Mouse (Mus musculus) liver, embryonic 15.5 days (tissue): ENCODE measurements at regions not wholly inside any gene's neighbourhood (a gene's known extent, or its start where the extent isn't known, plus 50 kb on each side); places are given as distances from the start of the nearest gene placed in this dataset.

Experiments used
- ATAC-seq: fragments of 200-750 bp; cut with Nextera tagmentation; 2 replicates; pipeline ENCODE4 v1.8.0; 2017; ENCODE audit warnings: moderate number of reproducible peaks, mild to moderate bottlenecking, moderate library complexity; ENCODE audit not compliant: insufficient read depth
- H3K27ac ChIP-seq: fragments of 300-500 bp; sonication (generic); replicated peaks from 2 replicates; pipeline ENCODE4 v1.5.1; 2015; ENCODE audit warnings: mild to moderate bottlenecking, inconsistent platforms
- H3K27me3 ChIP-seq: fragments of 300-500 bp; sonication (generic); 2 replicates; pipeline ENCODE4 v1.6.1; 2015; ENCODE audit warnings: mild to moderate bottlenecking, inconsistent platforms
- H3K36me3 ChIP-seq: fragments of 300-500 bp; sonication (generic); replicated peaks from 2 replicates; pipeline ENCODE4 v1.6.1; 2015; ENCODE audit warnings: moderate library complexity, mild to moderate bottlenecking, inconsistent platforms
- H3K4me1 ChIP-seq: fragments of 300-500 bp; sonication (generic); replicated peaks from 2 replicates; pipeline ENCODE4 v1.6.1; 2015; ENCODE audit warnings: inconsistent platforms
- H3K4me2 ChIP-seq: fragments of 300-500 bp; sonication (generic); 2 replicates; pipeline ENCODE4 v1.6.1; 2015; ENCODE audit warnings: moderate library complexity, mild to moderate bottlenecking, inconsistent platforms
- H3K4me3 ChIP-seq: fragments of 300-500 bp; sonication (generic); replicated peaks from 2 replicates; pipeline ENCODE4 v1.5.1; 2015; ENCODE audit warnings: mild to moderate bottlenecking, inconsistent platforms
- H3K9ac ChIP-seq: fragments of 300-500 bp; sonication (generic); 2 replicates; pipeline ENCODE4 v1.6.1; 2015; ENCODE audit warnings: moderate library complexity, mild to moderate bottlenecking, inconsistent platforms
- H3K9me3 ChIP-seq: fragments of 300-500 bp; sonication (generic); replicated peaks from 2 replicates; pipeline ENCODE4 v1.6.1; 2016; ENCODE audit warnings: inconsistent platforms
- WGBS: fragments of 180-500 bp; shearing (Covaris S2); methylation state at CpG from one replicate; pipeline ENCODE4 v1.1.7; 2015; ENCODE audit warnings: mixed read lengths; ENCODE audit not compliant: insufficient replicate concordance; 5-methylcytosine and 5-hydroxymethylcytosine counted together

DNA sequence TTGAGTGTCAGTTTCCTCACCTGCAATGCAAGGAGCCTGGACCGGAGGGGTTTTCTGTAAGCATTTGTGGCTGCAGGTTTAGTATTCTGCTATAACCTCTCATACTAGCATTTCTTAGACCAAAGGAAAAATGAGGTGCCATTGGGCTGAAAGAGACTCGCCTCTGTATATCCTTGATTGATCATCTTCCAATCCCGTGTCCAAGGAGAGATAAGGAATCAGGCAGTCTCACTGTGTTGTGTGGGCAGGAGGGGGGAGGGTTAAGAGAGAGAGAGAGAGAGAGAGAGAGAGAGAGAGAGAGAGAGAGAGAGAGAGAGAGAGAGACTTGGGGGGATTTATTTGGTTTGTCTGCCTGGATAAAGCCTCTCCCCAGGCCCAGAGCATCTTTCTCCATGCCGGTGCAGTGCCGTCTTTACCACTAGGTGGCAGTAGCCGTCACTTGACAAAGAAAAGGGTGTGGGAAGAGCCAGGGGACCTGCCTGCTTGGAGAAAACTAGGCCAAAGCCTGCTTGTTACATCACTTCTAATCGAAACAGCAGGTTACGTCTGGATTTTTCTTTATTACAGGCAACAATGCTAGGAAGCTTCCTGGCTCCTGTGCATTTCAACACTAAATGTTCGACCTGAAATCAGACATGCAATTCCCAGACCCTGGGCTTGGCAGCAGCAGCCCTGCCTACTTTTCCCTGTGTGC is 56.1 kb upstream of the Ces5a start:
- Histone ChIP-seq H3K27me3 (no peaks in the 10 kb centered on the region), H3K4me1 (no peaks in the 10 kb centered on the region), H3K36me3 (no peaks in the 10 kb centered on the region), H3K4me2 (no peak overlapping the region), H3K4me3 (no peak overlapping the region), H3K27ac (no peak overlapping the region), H3K9me3 (no peaks in the 10 kb centered on the region), H3K9ac (no peak overlapping the region)
- WGBS: 31% methylated on average over 9 of the region's 9 CpGs
- ATAC-seq: no peak

DNA sequence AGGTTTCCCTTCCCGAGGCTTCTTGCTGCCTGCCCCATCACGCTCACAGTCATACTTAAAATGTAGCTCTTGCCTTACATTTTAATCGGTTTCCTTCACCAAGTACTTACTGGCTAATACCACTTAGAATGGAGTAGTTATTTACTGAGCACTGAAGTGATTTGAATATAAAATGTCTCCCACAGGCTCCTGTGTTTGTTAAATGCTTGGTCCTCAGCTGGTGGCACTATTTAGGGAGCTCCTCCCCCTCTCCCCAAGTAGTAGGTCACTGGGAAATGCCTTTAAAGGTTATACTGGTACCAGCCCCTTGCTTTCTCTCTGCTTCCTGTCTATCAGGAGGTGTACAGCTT is 56.6 kb upstream of the Ces5a start:
- no peaks in the 10 kb centered on the region for H3K27me3 ChIP-seq
- ATAC-seq: no peak
- H3K4me3 ChIP-seq: no peak overlapping the region
- no peaks in the 10 kb centered on the region for H3K9me3 ChIP-seq
- WGBS: 31% methylated on average over 3 of the region's 3 CpGs
- no peak overlapping the region for H3K27ac ChIP-seq
- no peak overlapping the region for H3K4me2 ChIP-seq
- H3K9ac ChIP-seq: no peak overlapping the region
- H3K4me1 ChIP-seq: no peaks in the 10 kb centered on the region
- H3K36me3 ChIP-seq: no peaks in the 10 kb centered on the region

DNA sequence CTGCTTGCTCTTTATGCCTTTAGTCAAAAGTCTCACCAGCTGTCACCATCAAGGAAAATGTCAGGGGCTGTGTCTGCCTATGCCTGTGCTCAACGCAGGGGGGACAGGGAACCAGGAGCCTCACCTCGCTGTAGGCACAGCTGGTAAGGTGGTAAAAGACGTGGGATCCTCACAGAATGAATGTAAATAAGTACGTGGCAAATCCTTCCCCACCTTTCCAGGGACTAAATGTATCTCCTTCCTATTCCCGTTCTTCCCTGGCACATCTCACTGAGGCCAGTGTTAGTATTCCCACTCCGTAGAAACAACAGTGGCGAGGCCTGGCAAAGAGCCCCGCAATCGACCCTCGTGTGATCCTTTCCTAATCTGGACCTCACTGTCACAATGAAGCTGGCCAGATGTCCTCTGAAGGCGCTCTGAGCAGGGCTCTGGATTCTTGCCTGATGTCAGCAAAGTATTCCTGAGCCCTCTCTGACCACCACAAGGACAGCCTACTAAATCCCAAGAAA is 63.0 kb upstream of the Ces5a start:
- Histone ChIP-seq H3K36me3 (no peaks in the 10 kb centered on the region), H3K4me1 (no peaks in the 10 kb centered on the region), H3K27me3 (no peaks in the 10 kb centered on the region), H3K4me3 (no peak overlapping the region), H3K9ac (no peak overlapping the region), H3K4me2 (no peak overlapping the region), H3K9me3 (no peaks in the 10 kb centered on the region), H3K27ac (no peak overlapping the region)
- no peak for ATAC-seq
- WGBS: 27% methylated on average over 11 of the region's 11 CpGs

DNA sequence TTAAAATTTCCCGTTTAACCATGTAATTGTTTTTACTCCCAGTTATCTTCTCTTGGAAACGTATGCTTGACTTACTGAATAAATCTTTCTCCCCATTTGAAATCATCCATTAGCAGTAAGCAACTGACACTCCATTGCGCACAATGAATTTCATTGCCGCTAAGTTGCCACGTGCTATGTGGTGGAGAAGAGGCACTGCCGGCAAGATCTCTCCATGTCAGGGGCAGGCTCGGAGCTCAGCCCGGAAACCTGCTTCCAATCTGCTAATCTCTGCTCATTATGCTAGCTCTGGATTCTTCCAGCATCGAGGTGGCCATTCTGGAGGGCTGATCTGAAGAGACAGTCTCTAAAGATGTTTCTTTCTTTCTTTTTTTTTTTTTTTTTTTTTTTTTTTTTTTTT is 63.7 kb upstream of the Ces5a start:
- no peak for ATAC-seq
- Histone ChIP-seq H3K27ac (no peak overlapping the region), H3K27me3 (no peaks in the 10 kb centered on the region), H3K4me3 (no peak overlapping the region), H3K9ac (no peak overlapping the region), H3K36me3 (no peaks in the 10 kb centered on the region), H3K4me2 (no peak overlapping the region), H3K4me1 (no peaks in the 10 kb centered on the region), H3K9me3 (no peaks in the 10 kb centered on the region)
- whole genome bisulfite sequencing: 56% methylated on average over 9 of the region's 9 CpGs

DNA sequence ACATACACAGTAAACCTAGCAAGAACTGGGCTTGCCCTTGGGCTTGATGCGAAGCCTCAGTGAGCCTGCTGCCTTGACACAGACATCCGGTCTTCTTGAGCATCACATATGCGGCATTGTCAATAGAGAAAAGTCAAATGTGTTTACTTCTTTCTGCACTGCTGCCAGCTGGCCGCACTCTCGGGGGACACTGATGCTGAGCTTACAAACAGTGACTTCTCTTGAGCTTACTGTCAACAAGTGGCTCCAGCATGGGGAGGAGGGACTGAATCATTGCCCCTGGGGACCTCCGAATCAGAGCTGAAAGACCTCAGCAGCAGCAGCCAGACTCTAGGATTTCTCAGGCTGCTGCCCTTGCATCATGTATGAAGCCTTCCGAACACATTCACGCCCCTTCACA is 64.1 kb upstream of the Ces5a start:
- Histone ChIP-seq H3K4me2 (no peak overlapping the region), H3K4me3 (no peak overlapping the region), H3K9me3 (no peaks in the 10 kb centered on the region), H3K4me1 (no peaks in the 10 kb centered on the region), H3K27me3 (no peaks in the 10 kb centered on the region), H3K27ac (no peak overlapping the region), H3K36me3 (no peaks in the 10 kb centered on the region), H3K9ac (no peak overlapping the region)
- ATAC-seq: no peak
- 60% methylated on average over 8 of the region's 8 CpGs for WGBS

DNA sequence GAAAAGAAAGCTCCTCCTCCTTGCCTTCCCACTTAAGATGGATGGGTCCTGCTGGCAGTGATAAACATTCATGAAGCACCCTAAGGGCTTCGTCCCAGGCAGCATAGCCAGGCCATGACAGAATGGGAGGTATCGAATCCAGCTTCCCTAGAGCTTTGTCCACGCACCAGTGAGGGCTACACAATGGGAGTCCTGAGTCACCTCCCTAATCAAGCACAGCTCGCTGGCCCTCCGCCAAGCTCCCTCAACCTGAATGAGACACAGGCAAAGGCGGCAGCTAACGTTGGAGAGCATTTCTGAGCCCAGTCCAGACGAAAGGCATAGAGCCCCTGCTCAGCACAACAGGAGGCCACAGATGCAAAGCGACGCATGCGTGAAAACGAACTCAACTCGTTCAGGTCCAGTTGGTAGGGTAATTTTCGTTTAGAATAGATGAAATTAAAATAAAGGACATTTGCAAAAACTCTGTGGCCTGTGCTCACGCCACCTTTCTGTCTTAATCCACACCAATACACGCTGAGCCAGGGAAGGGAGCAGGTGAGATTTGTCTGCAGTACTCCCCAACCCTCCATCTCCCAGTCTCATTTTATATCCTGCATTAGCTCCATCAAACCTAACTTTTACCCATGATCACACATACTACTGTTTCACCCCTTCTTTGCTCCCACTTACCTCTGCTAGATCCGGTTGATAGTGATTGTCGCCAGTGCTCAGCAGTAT is 91.3 kb upstream of the Ces5a start:
- Histone ChIP-seq H3K27me3 (no peaks in the 10 kb centered on the region), H3K4me3 (no peak overlapping the region), H3K27ac (no peak overlapping the region), H3K36me3 (no peaks in the 10 kb centered on the region), H3K4me2 (no peak overlapping the region), H3K9me3 (no peaks in the 10 kb centered on the region), H3K4me1 (no peaks in the 10 kb centered on the region), H3K9ac (no peak overlapping the region)
- ATAC-seq: no peak
- WGBS: 39% methylated on average over 18 of the region's 18 CpGs

DNA sequence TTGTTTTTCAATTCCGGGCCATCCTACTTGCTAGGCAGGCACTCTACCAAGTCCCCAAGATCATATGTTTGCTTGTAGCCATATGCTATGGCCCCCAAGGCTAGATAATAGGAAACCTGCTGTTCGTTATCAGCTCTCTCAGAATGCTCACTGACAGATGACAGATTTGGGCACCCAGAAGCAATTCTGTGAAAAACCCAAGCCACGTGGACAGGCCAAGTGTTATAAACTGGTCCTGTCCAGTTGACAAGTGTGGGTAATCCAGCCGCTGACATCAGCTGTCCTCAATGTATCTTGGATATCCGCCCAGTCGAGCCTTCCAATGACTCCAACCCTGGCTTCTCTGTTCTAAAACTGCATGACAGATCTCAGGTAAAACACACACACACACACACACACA is 92.0 kb upstream of the Ces5a start:
- 58% methylated on average over 6 of the region's 6 CpGs for WGBS
- Histone ChIP-seq H3K9ac (no peak overlapping the region), H3K4me3 (no peak overlapping the region), H3K36me3 (no peaks in the 10 kb centered on the region), H3K27me3 (no peaks in the 10 kb centered on the region), H3K4me1 (no peaks in the 10 kb centered on the region), H3K27ac (no peak overlapping the region), H3K4me2 (no peak overlapping the region), H3K9me3 (no peaks in the 10 kb centered on the region)
- no peak for ATAC-seq

DNA sequence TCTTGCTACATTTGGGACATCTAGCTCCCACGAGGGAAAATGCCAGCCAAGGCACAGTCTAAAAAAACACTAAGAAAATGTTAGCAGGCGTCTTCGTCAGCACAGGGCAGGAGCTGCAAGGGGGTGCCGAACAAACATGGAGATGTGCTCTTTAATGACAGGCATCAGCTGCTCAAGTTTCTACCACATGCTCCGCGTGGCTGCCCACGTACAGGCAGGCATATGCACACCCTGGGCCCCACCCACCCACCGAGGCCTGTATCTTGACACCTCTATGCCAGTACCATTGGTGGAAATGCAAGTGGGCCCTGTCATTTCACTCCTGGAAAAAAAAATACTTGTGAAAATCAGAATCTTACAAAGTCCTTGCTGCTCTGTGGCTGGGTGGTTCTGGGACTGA is 97.3 kb upstream of the Ces5a start:
- Histone ChIP-seq H3K27me3 (no peaks in the 10 kb centered on the region), H3K4me1 (no peaks in the 10 kb centered on the region), H3K4me2 (no peak overlapping the region), H3K9me3 (no peaks in the 10 kb centered on the region), H3K4me3 (no peak overlapping the region), H3K9ac (no peak overlapping the region), H3K27ac (no peak overlapping the region), H3K36me3 (no peaks in the 10 kb centered on the region)
- 63% methylated on average over 8 of the region's 8 CpGs for WGBS
- ATAC-seq: no peak

DNA sequence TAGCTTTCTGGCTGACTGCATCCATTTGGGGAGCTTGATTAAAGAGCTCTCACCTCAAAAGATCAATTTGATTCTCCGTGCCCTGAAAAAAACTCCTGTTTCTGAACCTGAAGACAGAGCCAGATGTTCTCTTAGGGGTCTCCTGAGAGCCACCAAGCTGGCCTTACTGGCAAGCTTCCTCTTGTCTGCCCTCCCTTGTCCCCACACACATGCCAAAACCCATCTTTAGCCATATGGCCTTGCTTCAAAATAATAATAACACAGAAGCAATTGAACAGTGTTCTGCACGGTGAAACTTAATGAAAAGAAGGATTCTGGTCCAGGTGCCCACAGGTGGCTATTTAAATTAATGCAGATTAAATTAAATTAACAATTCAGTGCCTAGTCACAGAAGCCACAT is 107.1 kb upstream of the Ces5a start:
- Histone ChIP-seq H3K9me3 (no peaks in the 10 kb centered on the region), H3K9ac (no peak overlapping the region), H3K27ac (no peak overlapping the region), H3K4me3 (no peak overlapping the region), H3K36me3 (no peaks in the 10 kb centered on the region), H3K4me2 (no peak overlapping the region), H3K27me3 (no peaks in the 10 kb centered on the region), H3K4me1 (no peaks in the 10 kb centered on the region)
- WGBS: 48% methylated on average over 2 of the region's 2 CpGs
- ATAC-seq: no peak

DNA sequence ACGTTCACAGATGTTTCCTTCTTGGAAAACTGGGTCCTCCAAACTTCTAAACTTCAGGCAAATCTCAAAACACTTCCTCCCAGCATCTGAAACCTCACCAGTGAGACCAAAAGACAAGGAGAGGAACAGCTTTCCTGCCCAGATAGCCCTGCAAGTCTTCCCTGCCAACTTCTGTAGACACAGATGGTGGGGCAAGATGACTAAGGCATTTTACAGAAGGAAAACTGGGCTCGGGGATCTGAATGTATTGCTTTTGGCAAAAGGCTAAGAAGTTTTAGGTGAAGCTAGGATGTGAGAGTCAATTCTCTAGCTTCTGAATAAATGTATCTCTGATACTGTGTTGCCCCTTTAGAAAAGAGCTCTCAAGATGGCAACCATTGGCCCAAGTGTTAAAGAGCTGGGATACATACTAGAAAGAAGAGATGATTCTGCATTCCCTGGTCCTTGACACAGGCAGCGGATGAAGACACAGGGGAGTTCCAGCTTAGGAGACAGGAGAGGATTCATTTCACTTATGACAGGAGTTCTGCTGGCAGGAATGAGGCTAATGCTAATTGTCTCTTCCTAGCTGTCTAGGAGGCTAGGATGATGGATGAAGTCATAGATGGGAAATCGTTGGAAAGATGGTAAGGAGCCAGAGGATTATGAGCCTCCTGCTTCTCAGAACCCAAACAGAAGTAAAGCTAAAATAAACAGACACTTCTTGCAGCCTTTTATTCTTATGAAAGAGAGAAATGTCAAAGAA is 108.0 kb upstream of the Ces5a start:
- no peak overlapping the region for H3K4me3 ChIP-seq
- H3K36me3 ChIP-seq: no peaks in the 10 kb centered on the region
- 48% methylated on average over 4 of the region's 4 CpGs for WGBS
- H3K4me1 ChIP-seq: no peaks in the 10 kb centered on the region
- H3K4me2 ChIP-seq: no peak overlapping the region
- no peak overlapping the region for H3K27ac ChIP-seq
- no peak for ATAC-seq
- no peaks in the 10 kb centered on the region for H3K9me3 ChIP-seq
- no peaks in the 10 kb centered on the region for H3K27me3 ChIP-seq
- no peak overlapping the region for H3K9ac ChIP-seq

DNA sequence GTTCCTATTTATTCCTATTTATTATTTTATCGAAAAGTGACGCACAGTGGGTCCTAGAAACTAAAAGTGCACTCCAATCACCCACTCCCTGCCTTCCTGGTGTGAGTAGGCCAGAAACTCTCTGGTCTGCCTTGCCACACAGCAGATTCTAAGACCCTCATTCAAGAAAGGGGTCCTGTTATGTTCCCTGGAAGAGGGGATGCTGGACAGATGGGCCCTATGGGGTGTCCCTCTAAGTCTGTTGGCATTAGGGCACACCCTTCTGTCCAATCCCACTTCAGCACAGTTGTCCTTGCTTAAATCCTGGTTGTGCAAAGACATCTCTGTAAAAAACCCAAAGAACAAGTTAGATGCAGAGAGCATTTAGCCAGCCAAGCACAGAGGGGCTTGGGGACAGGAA is 117.8 kb upstream of the Ces5a start:
- Histone ChIP-seq H3K27ac (no peak overlapping the region), H3K9me3 (no peaks in the 10 kb centered on the region), H3K4me1 (no peaks in the 10 kb centered on the region), H3K27me3 (no peaks in the 10 kb centered on the region), H3K36me3 (no peaks in the 10 kb centered on the region), H3K4me2 (no peak overlapping the region), H3K4me3 (no peak overlapping the region), H3K9ac (no peak overlapping the region)
- WGBS: 78% methylated on average over 2 of the region's 2 CpGs
- no peak for ATAC-seq
